Mouse (Mus musculus) megakaryocyte, embryonic 14.5 days (primary cell): ENCODE data around the gene Olfr314. TPM values are rescaled to one million over a fixed set of nuclear protein-coding genes. Genes with fewer than 3 reads are reported as not detected.
"Not testable (repeated sequence)": the region's sequence is repeated elsewhere in the genome, so short reads cannot be mapped to it uniquely, and the experiment has no call there.

Source experiments
- H3K27me3 ChIP-seq: replicated peaks from 2 replicates; pipeline ENCODE3; 2012; ENCODE audit warnings: inconsistent platforms
- H3K36me3 ChIP-seq: replicated peaks from 2 replicates; pipeline ENCODE3; 2012; ENCODE audit warnings: low read length, inconsistent platforms, mixed read lengths
- H3K4me1 ChIP-seq: 2 replicates; pipeline ENCODE4 v1.6.1; 2012; ENCODE audit warnings: inconsistent platforms
- H3K4me3 ChIP-seq: replicated peaks from 2 replicates; pipeline ENCODE3; 2012; ENCODE audit warnings: moderate library complexity, mild to moderate bottlenecking, inconsistent platforms
- H3K9me3 ChIP-seq: 2 replicates; pipeline ENCODE4 v1.6.1; 2012; ENCODE audit warnings: inconsistent platforms
- FLI1 ChIP-seq: IDR thresholded peaks from 2 replicates; pipeline ENCODE4 v1.6.1; 2012; ENCODE audit warnings: low read length, inconsistent platforms, mixed read lengths
- GATA1 ChIP-seq: IDR thresholded peaks from 3 replicates; pipeline ENCODE4 v1.6.1; 2012; ENCODE audit warnings: mixed read lengths, low read length, inconsistent platforms, borderline replicate concordance
- polyA plus RNA-seq: library from polyadenylated mRNA; stranded (reverse); fragments of >175 nt; gene quantifications from 2 replicates; pipeline ENCODE4 v1.2.3, GENCODE M21; 2012; ENCODE audit warnings: low replicate concordance; ENCODE audit not compliant: insufficient read depth

Olfr314 gene
- polyA plus RNA-seq: 3.7 TPM in 1 of 2 replicates, not detected in the other

DNA sequence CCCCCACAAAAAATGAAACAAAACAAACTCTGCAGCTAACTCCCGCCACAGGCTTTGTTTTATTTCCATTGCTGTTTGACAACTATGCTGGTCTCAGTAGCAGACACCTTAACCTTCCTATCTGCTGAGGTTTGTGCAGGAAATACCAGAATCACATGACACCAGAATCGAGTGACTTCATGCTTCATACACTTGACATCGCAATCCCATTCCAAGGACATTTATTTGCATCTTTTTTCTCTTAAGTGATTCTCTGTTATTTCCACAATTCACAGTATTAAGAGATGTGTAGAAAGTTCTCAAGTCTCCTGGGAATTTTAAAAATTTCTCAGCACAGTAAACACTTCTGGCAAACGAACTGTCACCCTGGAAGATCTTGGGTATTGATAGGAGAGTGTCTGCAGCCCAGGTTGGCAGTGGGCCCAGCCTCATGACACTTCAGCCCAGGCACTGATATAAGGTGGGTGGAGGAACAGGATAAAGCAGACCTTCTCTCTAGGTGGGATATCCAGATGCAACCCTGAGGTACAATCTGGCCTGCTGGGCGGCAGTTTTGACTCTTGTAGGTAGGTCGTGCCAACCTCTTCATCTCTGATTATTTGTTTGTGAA lies at the start of gene Olfr314:
Olfr314 (plus strand) TSS at position 473 of the 610 bp plus-strand sequence.
- peaks cover 17% of the 10 kb centered on the region for H3K27me3 ChIP-seq
- no peaks in the 10 kb centered on the region; the same call in 1 of the 2 replicates for H3K4me1 ChIP-seq
- peaks cover 7% of the 10 kb centered on the region; the same call in 1 of the 2 replicates for H3K9me3 ChIP-seq
- TF ChIP-seq GATA1: no peak
- TF ChIP-seq FLI1: no peak
- H3K4me3 ChIP-seq: no peak within 1 kb of the TSS
- no peaks in the 10 kb centered on the region for H3K36me3 ChIP-seq

DNA sequence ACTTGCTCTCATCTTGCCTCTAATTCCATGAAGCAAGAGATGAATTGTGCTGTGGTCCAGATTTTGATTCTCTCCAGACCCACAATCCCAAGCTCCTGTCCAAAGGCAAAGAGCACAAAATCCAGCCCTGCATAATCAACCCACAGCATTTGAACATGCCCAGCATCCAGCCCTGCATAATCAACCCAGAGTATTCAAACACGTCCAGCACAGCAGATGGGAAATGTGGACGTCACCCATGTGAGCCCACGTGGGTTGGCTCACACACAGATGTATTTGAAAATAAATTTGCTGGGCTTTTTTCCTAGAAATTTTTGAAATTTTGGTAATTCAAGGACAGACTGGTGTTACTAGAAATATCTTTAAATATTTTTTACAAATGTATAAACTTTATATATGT lies 49.4 kb upstream of the Olfr314 start:
- Histone ChIP-seq H3K9me3 (no peaks in the 10 kb centered on the region), H3K4me1 (no peaks in the 10 kb centered on the region), H3K27me3 (peaks cover 10% of the 10 kb centered on the region), H3K36me3 (no peaks in the 10 kb centered on the region), H3K4me3 (no peak overlapping the region)
- no peak for TF ChIP-seq GATA1
- no peak for TF ChIP-seq FLI1

- no peak for TF ChIP-seq FLI1
- Histone ChIP-seq H3K4me3 (no peak within 1 kb of the TSS), H3K36me3 (no peaks in the 10 kb centered on the region), H3K27me3 (peaks cover 9% of the 10 kb centered on the region), H3K9me3 (no peaks in the 10 kb centered on the region), H3K4me1 (no peaks in the 10 kb centered on the region)
Measured at GRCm38 (mm10) chr11:58738792-58739262, 43.9 kb upstream of the Olfr314 start, which contains the start of gene Olfr317. Olfr317 (minus strand) TSS chr11:58739212.

DNA sequence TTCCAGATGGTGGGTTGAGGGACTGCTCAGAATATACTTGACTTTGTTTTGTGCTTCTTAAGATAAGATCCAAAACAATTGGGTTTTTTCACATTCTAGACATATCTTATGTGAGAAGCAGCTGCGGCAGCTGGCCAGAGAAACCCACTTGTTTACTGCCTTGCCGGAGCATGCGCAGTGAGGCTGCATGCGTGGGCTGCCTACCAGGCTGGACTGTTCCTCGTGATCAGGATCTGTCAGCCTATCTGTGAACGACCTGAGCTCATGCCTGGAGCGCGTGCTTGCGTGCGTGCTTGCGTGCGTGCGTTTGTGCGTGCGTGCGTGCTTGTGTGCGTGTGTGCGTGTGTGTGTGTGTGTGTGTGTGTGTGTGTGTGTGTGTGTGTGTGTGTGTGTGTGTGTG lies 31.7 kb upstream of the Olfr314 start:
- not testable (repeated sequence) for H3K4me1 ChIP-seq, H3K27me3 ChIP-seq, H3K4me3 ChIP-seq, H3K9me3 ChIP-seq, H3K36me3 ChIP-seq

GRCm38 (mm10) chr11:58752434-58752833 lies 30.3 kb upstream of the Olfr314 start, which contains the start of gene Olfr316:
Olfr316 (plus strand) TSS chr11:58752734.
- H3K4me3 ChIP-seq: no peak within 1 kb of the TSS
- H3K36me3 ChIP-seq: no peaks in the 10 kb centered on the region
- 0 out of 2 replicates have a peak, but pooled peaks cover 6% of the 10 kb centered on the region for H3K9me3 ChIP-seq
- no peaks in the 10 kb centered on the region for H3K4me1 ChIP-seq
- no peak for TF ChIP-seq FLI1
- no peak for TF ChIP-seq GATA1
- H3K27me3 ChIP-seq: peaks cover 3% of the 10 kb centered on the region

- TF ChIP-seq GATA1 (no peak), FLI1 (no peak)
- Histone ChIP-seq H3K4me3 (no peak within 1 kb of the TSS), H3K4me1 (no peaks in the 10 kb centered on the region), H3K27me3 (peaks cover 9% of the 10 kb centered on the region), H3K9me3 (peaks cover 4% of the 10 kb centered on the region; the same call in 1 of the 2 replicates), H3K36me3 (no peaks in the 10 kb centered on the region)
Measured at GRCm38 (mm10) chr11:58772888-58773287, 9.9 kb upstream of the Olfr314 start, which contains the start of gene Olfr315. Olfr315 (plus strand) TSS chr11:58773188.

DNA sequence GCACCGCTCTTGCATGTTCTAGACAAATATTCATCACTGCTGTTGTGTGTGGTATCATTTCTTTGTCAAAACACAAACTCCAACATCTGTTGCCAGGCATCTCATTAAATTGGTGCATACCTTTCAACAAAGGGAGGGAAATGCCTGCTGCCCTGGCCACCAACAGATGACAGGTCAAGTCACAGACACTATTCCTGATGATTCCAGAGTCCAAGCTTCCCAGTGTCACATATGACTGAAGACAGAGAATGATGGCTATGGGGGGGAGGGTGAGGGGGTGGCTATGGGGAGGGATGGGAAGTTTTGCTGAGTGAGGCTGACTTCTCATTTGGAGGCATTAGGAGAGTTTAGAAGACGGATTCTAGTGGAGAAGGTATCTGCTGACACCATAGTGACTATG lies 1.4 kb downstream of the Olfr314 start:
- no peaks in the 10 kb centered on the region for H3K4me1 ChIP-seq
- no peak overlapping the region for H3K4me3 ChIP-seq
- H3K36me3 ChIP-seq: no peaks in the 10 kb centered on the region
- TF ChIP-seq GATA1 (no peak), FLI1 (no peak)
- no peaks in the 10 kb centered on the region for H3K9me3 ChIP-seq
- H3K27me3 ChIP-seq: peaks cover 12% of the 10 kb centered on the region

DNA sequence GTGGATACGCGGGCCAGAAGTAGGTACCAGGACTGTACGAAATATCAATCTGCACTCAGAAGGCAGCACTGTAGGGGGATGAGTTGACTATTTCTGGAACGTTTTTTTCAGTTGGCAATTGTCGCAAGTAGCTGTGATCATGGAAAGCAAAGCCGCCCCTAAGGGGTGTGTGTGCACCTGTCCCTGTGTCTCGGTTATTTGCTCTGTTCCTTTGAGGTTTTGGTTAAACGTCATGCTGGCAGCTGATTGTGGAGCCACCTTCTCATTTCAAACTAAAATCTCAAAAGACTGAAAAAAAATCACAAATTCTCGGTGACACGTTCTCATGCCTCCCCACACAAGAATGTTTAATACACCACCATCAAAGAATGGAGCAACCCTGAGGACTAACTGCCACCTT lies 4.9 kb downstream of the Olfr314 start:
- Histone ChIP-seq H3K4me1 (peaks cover 5% of the 10 kb centered on the region; the same call in 1 of the 2 replicates), H3K36me3 (no peaks in the 10 kb centered on the region), H3K4me3 (no peak overlapping the region), H3K27me3 (peaks cover 15% of the 10 kb centered on the region), H3K9me3 (no peaks in the 10 kb centered on the region)
- TF ChIP-seq FLI1 (no peak), GATA1 (no peak)

- Histone ChIP-seq H3K27me3 (peaks cover 13% of the 10 kb centered on the region), H3K9me3 (no peaks in the 10 kb centered on the region), H3K4me3 (no peak overlapping the region), H3K4me1 (peaks cover 5% of the 10 kb centered on the region; the same call in 1 of the 2 replicates), H3K36me3 (no peaks in the 10 kb centered on the region)
- TF ChIP-seq FLI1 (no peak), GATA1 (no peak)
Measured at GRCm38 (mm10) chr11:58788346-58788745, 5.6 kb downstream of the Olfr314 start.

- Histone ChIP-seq H3K4me3 (no peak overlapping the region), H3K9me3 (no peaks in the 10 kb centered on the region), H3K36me3 (no peaks in the 10 kb centered on the region), H3K27me3 (peaks cover 13% of the 10 kb centered on the region), H3K4me1 (peaks cover 5% of the 10 kb centered on the region; the same call in 1 of the 2 replicates)
- TF ChIP-seq GATA1 (no peak), FLI1 (no peak)
Measured at GRCm38 (mm10) chr11:58789532-58789931, 6.8 kb downstream of the Olfr314 start.
